Mouse (Mus musculus) olfactory bulb, adult 2 months (tissue): ENCODE data around the gene Slfnl1.

Experiments used
- CTCF ChIP-seq: fragments of 200-500 bp; IDR thresholded peaks from 2 replicates; pipeline ENCODE4 v1.5.1; 2012; ENCODE audit warnings: low read depth, mild to moderate bottlenecking, low read length, moderate library complexity; ENCODE audit not compliant: insufficient read depth
- POLR2A ChIP-seq: fragments of 200-500 bp; IDR thresholded peaks from 2 replicates; pipeline ENCODE4 v1.6.1; 2012; ENCODE audit warnings: mild to moderate bottlenecking, low read depth, low read length, moderate library complexity; ENCODE audit not compliant: insufficient read depth

- no peak for TF ChIP-seq POLR2A
- TF ChIP-seq CTCF = no peak
Observed at GRCm38 (mm10) chr4:120516907-120517306, 15.1 kb upstream of the Slfnl1 start.
